Mouse (Mus musculus) induced T-regulatory cell, adult 2 months (primary cell): ENCODE data around the gene Cnn2.

Source experiments
- DNase-seq: peaks from one replicate; pipeline ENCODE4 v3.0.0-alpha.2; 2012; ENCODE audit warnings: low read depth

Gene Cnn2

DNA sequence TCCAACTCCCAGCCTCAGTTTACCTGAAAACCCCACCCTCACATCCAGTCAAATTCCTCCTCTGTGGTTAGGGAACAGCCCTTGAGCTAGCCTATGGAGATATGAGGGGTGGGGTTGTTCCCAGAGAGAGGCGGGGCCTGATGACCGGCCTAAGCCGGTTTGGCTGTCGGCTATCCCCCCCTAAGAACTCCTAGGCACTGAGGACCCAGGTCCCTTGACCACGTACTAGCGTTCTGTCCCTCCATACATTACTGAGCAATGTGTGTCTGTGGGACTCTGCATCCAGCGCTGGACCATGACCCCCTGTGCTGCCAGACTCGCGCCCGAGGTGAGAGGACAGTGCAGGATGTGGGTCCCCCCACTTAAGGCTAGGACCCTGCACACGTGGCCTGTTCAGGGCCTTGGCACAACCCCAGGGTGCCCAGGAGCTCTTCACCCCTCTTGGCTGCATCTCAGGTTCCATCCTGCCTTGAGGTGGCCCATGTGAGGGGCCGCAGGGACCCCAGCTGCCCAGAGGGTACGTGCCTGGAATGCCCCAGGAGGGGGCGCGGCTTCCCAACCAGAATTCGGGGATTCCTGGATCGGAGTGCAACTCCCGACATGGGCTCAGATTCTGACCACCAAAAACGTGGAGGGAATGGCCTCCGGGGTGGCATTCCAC, 31.2 kb downstream of the Cnn2 start:
- peak; percentile 35 for DNase-seq

- peak; percentile 51 for DNase-seq
These were observed 31.8 kb downstream of the Cnn2 start for GRCm38 (mm10) chr10:80020191-80020590.

DNA sequence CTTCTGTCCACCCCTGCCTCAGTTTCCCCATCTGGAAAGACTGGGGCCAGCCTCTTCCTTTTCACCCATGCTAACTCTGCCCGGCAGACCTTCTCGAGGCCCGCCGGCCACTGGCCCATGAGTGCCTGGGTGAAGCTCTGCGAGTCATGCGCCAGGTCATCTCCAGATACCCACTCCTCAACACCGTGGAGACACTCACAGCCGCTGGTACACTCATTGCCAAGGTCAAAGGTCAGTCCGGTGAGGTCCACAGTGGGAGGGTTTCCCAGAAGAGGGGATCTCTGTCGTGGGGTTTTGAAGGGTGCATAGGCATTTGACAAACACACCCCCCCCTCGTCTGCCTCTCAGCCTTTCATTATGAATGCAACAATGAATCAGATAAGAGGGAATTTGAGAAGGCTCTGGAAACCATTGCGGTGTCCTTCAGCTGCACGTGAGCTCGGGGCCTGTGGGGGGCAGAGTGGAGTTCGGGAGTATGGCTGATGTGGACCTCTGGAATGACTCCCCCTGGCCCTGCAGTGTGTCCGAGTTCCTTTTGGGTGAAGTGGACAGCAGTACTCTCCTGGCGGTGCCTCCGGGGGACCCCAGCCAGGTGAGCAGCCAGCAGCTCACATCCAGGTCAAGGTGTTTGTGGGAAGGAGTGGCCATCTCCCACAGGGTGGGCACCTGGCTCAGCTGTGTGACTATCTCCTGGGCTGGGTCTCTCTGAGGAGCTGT, 32.4 kb downstream of the Cnn2 start:
- peak; percentile 55 for DNase-seq

- DNase-seq: peak; percentile 35
These were observed 32.9 kb downstream of the Cnn2 start for GRCm38 (mm10) chr10:80021320-80021641.

- peak; percentile 74 for DNase-seq
These were observed 33.8 kb downstream of the Cnn2 start for GRCm38 (mm10) chr10:80022164-80022563.

DNA sequence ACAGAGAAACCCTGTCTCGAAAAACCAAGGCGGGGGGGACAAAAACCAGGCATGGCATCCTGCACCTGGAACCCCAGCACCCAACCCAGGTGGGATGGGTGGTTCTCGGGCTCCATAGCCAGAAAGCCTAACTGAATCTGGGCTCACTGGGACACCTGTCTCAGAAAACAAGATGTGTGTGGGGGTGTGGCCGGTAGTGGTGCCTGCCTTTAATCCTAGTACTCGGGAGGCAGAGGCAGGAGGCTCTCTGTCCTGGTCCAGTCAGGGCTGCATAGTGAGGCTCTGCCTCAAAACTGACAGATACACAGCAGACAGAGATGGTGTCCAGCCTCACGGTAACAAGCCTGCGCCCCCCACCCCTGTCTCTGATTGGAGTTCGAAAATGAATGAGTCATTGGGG, 34.4 kb downstream of the Cnn2 start:
- DNase-seq: peak; percentile 56

GRCm38 (mm10) chr10:80023758-80024157, 35.4 kb downstream of the Cnn2 start:
- no peak for DNase-seq

DNA sequence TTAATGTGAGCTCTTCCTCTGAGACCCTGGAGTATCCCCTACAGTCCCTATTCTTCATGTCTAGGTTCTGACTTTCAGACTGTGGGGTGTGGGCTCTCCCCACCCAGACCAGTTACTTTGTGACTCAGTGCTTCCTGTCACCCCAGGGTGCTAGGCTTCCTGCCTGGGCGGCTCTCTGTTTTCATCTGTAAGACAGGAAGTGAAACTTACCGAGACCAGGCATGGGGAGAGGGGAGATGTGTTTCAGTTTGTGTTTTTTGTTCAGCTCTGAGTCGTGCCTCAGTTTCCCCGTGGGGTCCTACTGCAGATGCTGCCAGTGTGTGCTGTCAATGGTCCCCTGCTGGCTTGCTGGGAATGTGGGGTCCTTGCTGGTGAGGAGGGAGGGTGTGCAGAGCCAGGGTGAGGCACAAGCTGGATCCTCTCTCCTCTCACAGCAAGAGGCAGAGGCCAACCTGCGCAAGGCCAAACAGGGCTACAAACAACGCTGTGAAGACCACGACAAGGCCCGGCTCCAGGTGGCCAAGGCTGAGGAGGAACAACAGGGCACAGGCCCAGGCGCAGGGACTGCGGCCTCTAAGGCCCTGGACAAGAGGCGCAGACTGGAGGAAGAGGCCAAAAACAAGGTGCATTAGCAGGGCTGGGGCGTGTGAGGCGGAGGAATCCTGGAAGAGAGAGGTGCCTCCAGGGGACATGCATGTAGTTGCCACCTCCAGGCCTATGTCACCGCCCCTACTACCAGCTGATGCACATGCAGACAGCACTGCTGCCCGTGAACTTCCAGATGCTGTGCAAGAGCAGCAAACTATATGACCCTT, 36.1 kb downstream of the Cnn2 start:
- peak; percentile 92 for DNase-seq

- peak; percentile 58 for DNase-seq
These were observed 36.6 kb downstream of the Cnn2 start for GRCm38 (mm10) chr10:80025044-80025347.

DNA sequence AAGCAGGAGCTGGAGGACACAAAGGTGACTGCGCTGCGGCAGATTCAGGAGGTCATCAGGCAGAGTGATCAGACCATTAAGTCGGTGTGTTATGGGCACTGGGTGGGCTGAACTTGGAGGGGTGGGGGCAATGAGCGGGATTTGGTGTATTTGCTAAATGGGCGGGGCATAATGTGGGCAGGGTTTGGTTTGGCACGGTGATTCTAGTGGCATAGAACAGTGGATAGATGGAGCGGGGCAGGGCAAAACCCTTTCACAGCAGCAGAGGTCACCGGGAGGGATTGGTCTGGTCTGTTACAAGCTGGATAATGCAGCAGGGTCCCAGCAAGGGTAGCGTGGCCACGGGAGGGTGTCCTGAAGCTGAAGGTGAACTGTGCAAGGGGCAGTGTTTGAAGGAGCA, 37.1 kb downstream of the Cnn2 start:
- DNase-seq: no peak

DNA sequence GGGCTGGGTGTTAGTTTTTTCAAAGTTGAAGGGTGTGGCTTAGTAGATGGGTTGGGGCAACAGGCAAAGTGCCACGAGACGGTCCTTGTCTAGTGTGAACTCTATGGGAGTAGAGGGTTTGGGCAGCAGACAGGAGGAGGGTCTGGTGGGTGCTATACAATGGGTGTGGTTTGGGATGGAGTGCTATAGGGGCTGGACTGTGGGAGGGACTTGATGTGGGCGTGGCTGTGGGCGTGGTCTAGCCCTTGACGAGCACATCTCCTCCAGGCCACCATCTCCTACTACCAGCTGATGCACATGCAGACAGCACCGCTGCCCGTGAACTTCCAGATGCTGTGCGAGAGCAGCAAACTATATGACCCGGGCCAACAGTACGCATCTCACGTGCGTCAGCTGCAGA, 37.5 kb downstream of the Cnn2 start:
- peak; percentile 75 for DNase-seq

- no peak for DNase-seq
These were observed 39.5 kb downstream of the Cnn2 start for GRCm38 (mm10) chr10:80027681-80028520.

- DNase-seq: no peak
These were observed 40.1 kb downstream of the Cnn2 start for GRCm38 (mm10) chr10:80028521-80028846.

- no peak for DNase-seq
These were observed 41.8 kb downstream of the Cnn2 start for GRCm38 (mm10) chr10:80030191-80030590.

DNA sequence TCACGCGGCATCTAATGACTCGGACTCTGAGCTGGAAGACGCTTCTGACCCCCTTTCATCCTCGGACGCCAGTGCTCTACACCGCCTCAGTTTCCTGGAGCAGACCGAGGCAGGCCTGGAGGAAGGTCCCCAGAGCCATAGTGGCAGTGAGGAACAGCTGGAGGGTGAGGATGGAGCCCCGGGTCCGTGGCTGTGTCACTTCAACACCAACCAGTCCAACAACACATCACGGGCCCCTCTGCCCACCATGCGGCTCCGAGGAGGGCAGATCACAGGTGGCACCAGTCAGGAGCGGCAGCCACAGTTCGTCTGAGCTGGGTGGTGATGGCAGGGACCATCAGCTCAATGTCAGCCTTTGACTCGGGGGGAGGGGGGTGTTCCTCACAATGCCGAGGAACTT, 42.4 kb downstream of the Cnn2 start:
- DNase-seq: no peak

DNA sequence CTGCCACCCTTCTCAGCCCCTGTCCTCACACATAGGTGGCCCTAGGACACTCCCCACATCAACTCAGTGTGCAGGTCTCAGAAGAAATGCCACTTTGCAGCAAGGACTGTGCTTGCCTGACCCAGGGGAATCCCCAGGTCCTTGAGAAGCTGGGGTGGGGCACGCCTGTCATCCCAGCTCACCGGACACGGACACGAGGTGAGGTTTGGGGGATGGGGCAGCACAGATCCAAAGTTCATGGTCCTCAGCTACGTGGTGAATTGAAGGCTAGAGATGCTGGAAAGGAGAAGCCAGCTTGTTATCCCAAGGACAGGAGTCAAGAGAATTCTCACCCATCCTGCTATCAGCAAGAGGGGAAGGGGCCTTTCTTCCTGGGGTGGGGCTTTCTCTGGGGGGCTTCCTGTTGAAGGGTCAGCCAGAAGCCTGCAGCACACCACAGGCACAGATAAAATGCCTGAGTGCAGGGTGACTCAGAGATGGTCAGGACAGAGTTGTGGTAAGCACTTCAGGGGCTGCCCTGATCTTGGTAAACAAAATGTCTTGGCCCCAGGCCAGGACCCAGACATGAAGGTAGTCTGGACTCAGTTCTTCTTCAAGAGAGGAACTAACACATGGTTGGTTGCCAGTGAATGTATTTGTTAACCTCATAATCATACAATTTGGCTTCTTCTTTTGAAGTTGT, 44.6 kb downstream of the Cnn2 start:
- peak; percentile 78 for DNase-seq

GRCm38 (mm10) chr10:80033511-80034391, 45.4 kb downstream of the Cnn2 start:
- peak; percentile 64 for DNase-seq

DNA sequence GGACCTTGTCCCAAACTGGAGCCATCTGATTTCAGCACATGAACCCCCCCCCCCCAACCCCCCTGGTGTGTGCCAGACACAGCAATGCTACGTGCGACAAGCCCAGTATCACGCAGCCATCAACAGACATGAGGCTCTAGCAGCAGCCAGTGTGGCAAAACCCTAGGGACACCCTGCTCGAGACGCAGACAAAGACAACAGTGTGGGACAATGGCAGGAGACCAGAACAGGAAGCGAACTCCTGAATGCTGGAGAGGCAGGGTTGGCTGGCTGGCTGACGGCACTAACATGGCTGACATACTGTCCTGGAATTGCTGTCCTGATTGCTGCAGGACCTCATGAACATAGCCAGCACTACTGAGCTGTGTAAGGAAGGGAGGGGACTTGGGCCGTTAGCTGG, 46.8 kb downstream of the Cnn2 start:
- DNase-seq: no peak

- no peak for DNase-seq
These were observed 47.3 kb downstream of the Cnn2 start for GRCm38 (mm10) chr10:80035686-80036085.

DNA sequence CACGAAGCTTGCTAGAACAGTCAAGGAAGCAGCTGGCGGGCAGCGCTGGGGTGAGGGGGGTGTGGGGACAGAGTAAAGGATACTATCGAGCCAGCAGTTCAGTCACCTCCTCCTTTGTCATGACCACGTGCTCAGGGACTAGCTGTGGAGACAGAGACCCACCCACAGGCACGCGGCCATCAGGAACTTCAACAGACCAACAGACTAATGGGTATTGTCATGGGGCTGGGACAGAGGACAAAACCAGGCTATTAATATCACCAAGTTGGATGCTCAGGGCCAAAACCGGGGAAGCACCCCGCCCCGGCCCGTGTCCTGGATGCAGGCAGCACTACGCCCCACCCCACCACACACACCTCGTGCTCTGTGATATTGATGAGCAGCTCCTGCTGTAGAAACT, 48.4 kb downstream of the Cnn2 start:
- no peak for DNase-seq

DNA sequence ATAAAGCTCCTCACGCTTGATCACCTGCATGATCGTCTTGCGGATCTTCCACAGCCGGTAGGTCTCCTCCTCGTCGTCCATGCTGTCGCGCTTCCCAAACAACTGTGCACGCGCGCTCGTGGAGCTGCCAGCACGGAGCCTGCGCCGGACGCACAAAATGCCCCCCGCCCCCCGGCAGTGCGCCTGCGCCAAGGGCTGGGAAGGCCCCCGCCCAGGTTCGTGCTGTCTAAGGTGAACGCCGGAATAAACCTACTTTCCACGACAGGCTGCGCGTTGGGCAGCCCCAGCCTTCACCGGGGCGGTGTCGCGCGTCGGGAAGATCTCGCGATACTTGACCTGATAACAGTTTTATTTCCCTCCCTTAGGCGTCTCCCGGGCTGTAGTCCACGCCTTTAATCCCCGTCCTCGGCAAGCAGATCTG, 51.2 kb downstream of the Cnn2 start, which contains the start of gene Polr2e:
Gene Polr2e, minus strand, starts transcription at position 237 of the 421 bp plus-strand sequence.
- DNase-seq: peak; percentile 99
